Mouse (Mus musculus) right cerebral cortex, postnatal 4 days (tissue): ENCODE data around the gene Cpxm1.
"Not testable (repeated sequence)": the region's sequence is repeated elsewhere in the genome, so short reads cannot be mapped to it uniquely, and the experiment has no call there.

Experiments used
- DNase-seq: peaks from one replicate; pipeline ENCODE4 v3.0.0-alpha.2; 2022

Cpxm1 gene

DNA sequence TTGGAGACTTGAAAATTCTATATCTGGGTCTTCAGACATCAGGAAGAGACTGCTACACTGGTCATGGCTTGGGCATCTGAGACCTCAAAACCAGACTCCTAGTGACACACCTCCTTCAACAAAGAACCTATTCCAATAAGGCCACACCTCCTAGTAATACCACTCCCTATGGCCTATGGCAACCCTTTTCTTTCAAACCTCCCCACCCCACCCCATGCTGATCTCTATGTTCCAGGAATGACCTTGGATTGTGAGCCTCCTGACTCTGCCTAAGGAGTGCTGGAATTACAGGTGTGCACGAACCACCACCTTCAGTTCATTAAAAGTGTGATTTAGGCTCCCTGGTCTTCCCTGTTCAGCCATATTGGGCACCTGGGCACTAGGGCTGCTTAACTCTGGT lies 2.7 kb upstream of the Cpxm1 start:
- no peak for DNase-seq

DNA sequence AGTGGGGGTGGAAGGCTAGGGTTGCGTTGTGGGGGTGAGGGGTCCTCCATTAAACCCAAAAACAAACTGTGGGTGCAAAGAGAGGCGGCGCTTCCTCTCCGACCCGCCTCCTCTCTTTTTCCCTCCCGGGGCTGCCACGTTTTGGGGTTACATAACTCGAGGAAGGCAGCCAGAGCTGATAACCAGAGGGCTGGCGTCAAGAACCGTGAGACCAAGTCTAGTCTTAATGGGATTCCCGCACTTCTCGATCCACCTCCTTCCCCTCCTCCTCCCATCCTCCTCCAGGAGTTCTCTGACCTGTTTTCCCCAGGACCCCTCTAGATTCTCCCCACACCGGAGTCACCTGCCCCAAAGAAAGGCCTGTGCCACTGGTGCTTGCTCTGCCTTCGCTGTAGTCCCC lies 717 bp upstream of the Cpxm1 start:
- DNase-seq, result no peak

DNA sequence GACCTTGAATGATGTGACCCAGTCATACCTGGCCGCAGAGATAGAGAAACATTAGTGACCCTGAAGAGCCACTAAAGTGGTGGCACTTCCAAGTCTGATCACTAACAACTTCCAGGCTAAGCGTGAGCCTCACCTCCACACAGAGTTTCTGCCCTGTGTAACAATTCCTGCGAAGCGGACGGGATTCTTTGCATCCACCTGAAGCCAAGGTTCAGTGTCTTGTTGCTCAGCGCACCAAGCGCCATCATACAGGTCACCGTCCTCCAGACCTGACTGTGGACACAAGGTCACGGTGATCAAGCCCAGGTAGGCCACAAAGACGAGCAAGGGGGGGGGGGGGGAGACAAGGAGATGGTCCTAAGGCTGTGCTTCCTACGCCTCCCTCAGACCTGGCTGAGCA lies 1.7 kb downstream of the Cpxm1 start:
- no peak for DNase-seq

DNA sequence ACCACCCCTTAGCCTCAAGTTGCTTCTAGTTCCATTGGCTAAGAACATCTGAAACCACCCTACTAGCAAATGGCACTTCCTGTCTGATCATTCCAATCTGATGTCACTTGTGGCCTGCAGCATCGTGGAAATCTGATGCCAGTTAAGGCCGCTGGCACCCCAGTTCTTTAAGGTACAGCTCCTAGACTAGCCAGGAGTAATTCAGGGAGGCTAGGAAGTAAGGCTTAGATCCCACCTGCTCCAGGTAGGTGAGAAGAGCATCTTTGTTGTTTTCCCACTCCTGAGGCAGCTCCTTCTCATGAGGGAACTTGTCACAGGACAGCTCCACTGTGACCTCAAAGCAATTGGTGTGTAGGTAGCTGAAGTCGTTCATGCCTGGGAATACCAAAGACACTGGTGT lies 4.5 kb downstream of the Cpxm1 start:
- no peak for DNase-seq

DNA sequence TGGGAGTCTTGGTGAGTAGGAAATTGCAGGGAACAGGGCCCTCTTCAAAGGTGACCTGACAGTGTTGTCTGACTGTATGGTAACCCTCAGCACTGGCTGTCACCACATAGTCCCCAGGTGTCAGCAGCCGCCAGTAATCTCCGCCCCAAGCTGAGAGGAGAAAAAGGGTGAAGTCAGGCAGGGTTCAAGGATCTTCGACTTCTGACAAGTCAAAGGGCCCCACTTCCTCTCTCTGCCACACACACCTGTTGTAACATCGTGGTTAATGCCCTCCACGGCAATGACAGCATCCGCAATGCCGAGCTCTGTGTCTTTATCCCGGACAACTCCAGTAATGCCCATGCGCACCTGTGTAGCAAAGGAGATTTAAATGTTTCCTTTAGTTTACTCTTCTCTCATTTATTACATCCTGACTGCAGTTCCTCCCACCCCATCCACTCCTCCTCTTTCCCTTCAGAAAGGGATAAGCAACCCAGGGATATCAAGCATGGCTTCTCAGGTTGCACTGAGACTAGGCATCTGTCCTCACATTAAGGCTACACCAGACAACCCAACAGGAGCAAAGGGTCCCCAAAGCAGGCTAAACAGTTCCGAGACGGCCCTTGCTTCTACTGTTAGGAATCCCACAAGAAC lies 6.3 kb downstream of the Cpxm1 start:
- no peak for DNase-seq

DNA sequence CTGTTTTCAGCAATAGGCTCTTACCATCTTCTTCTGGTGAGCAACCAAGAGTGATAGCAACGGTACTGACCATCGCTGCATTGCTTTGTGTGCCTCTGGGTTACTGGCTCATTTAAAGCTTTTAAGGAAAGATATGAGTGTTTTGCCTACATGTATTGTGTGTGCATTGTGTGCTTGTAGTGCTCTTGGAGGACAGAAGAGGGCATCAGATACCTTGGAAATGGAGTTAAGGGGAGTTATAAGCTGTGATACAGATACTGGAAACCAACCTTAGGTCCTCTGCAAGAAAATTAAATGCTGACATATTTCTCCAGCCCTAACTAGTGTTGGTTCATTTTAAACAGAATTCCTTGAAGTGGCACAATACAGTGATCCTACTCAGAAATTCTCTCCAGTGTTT lies 8.6 kb downstream of the Cpxm1 start:
- DNase-seq, result no peak

DNA sequence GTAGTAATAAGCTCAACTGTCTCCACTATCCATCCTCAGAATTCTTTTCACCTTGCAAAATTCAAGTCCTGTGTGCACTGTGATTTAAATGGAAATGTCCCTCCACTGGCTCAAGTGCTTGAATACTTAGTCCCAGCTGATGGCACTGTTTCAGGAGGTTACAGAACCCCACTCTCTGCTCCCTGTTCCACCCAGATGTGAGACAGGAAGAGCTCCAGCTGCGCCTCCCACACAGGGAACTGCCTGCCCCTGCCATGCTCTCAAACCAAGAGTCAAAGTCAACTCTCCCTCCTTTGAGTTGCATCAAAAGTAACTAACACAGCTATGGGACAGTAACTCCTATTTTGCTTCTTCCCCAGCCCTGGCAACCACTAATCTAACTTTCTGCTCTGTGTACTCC lies 11.2 kb downstream of the Cpxm1 start:
- DNase-seq, result no peak

DNA sequence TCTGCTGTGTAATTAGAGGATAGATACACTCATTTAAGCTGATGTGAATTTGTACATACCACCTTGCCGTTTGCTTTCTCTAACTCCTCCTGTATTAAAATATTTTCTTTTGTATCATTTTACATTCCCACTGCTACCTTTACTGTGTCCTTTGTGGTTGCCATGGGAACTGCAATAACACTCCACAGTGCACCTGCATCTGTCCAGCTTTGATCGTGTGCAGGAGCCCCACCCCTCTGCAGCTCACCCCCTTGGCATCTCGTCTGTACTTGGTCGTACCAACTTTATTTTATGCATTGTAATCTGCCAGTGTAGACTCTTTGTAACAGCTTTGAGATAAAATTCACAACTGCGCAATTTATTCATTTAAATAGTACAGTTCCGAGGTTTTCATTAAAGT lies 13.5 kb downstream of the Cpxm1 start:
- no peak for DNase-seq

DNA sequence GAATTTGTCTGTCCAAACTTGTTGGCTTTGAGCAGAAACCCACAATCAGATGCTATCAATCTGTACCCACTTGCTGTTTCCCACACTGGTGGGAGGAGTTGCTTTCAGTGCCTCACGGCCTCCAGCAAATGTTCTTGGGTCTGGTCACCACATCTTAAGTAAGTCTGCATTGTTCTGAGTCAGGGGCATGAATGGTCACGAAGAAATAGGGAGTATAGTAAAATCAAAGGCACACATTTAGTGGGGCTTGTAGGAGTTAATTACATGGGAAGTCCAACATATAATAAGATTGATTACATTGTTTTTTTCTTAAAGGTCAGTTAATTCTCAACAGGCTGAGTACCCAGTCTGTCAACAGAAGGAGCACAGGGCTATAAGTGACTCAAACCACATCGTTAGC lies 14.2 kb downstream of the Cpxm1 start:
- no peak for DNase-seq

DNA sequence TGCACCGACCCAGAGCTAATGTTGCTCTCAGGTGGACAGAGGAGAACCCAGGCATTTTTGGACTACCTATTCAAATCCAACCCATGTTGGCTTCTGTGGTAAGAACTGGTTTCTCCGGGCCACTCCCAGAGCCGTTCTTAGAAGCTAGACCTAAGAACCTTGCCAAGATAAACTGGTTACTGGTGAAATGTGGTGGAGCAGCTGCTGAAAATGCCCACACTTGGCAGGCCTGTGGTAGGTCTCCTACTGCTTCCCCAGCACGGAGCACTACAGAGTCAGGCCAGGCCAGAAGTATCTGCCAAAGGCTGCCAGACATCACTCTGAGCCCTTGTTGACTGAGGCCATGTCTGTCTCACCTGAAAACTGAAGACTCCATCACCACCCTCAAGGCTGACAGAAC lies 22.4 kb downstream of the Cpxm1 start:
- DNase-seq, result no peak

DNA sequence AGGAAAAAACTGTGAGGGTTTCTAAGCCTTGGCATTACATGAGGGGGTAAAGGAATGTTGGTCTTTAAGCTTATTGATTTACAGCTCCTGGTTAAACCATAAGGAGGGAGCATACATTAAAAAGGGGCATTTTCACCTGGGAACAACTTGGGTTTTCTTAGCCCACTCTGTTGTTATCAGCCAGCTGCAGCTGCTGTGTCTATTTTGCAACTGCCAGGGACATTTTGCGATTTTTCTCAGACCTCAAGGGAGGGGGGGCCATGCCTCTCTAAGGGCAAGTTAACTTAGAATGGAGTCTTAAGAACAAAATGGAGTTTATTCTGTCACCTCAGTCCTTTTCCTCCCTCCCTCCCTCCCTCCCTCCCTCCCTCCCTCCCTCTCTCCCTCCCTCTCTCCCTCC lies 24.3 kb downstream of the Cpxm1 start:
- not testable (repeated sequence) for DNase-seq

DNA sequence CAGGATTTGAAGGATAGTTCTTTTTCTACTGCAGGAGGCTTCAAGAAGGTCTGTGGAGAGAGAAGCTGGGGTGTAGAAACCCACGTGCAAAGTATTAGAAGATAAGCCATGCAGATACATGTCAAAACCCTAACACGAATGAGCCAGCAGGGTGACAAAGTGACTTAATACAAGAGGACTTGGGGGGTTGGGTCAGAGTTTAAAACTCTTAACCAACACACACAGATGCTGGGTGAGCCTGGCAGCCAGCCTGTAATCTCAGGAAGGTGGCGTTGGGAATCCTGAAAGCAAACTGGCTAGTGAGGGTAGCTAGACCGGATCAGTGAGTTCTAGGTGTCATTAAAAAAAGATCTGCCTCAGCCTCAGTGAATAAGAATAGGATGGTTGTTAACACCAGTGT lies 30.0 kb downstream of the Cpxm1 start:
- no peak for DNase-seq

DNA sequence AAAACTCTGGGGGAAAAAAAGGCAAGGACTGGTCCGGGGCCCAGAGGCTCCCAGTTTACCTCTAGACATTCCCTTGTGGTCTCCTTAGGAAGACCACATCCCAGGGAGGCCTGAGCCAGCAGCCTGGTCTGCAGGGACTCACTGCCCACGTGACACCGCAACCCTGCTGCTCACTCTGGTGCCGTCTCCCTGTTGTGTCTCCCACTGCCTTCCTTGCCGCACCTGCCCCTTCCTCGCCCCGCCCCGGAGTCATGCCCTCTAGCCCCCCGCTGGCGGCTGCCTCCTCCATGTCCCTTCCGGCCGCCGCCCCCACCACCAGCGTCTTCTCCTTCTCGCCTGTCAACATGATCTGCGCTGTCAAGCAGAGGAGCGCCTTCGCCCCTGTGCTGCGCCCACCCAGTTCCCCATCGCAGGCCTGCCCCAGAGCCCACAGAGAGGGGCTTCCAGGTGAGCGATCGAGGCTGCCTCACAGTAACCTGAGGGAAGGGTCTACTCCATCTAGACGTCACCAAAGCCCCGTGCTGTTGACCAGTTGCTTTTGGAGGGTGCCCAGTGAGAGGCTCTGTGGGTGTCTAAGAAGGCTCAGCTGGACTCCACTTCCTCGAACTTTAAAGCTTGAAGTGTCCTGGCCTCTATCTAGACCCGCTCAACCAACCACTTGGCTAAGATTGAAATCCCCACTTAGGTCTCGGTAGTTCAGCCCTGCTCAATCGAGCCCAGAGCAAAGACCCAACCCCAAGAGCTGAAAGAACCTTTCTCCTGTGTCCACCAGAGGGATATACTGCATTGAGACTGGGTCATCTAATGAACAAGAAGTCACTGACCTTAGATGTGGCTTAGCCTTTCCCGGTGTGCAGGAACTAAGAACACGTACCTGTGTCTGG lies 31.9 kb downstream of the Cpxm1 start:
- no peak for DNase-seq

DNA sequence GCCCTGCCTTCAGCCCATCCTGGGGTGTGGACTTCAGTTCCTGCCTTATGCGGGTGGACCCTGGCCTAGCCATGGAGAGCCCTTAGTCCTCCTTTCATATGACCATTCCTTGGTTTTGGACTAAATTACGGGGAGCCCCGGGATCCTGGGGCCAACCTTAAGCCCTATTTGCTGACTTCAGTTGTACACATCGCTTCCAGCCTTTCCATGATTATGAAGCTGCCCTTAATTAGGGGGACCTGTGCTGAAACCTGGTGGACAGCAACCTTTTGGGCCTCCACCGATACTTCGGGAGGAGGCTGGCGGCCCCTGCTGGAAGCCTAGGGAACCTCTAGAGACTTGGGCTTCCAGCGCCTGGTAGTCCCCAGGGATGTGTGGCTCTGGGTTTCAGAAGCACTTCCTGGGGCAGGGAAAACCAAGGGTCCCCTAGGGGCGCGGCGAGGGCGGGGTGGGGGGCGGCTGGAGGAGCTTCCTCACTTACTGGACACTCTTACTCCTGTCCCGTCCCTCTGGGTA lies 34.8 kb downstream of the Cpxm1 start:
- DNase-seq, result peak; percentile 68

DNA sequence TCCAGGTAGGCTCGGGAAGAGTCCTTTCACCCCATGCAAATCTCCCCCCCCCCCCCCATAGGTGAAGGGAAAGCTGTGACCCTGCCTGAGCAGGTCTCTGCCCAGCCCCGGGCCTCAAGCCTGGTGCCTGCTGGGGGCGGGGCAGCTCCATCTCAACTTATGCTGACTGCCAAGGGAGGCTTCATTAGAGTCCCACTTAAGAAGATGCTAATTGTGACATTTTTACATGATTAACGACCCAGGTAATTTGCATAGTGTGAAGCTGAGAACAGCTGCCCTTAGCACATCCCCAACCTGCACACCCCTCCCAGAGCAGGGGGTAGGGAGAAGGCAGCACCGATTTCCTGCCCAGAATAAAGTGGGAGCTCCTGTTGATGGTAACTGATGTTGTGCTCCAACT lies 38.5 kb downstream of the Cpxm1 start:
- DNase-seq, result no peak

DNA sequence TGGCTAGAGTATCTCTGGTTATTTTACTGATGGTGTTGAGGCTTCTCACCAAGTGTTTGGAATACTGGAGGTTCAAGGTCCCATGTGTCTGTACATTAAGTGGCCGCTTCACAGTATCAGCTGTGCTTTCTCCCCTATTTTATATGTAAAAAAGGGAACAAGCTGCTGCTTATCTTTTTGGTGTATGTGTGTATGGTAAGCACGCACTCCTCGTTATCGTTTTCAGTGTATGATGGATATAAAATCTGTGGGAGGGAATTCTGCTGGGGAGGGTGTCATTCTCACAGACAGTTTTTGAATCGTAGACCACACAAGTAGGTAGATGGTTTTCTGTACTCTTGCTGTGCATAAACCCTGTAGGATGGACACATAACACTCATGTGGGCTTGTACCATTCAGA lies 39.8 kb downstream of the Cpxm1 start:
- DNase-seq, result no peak

DNA sequence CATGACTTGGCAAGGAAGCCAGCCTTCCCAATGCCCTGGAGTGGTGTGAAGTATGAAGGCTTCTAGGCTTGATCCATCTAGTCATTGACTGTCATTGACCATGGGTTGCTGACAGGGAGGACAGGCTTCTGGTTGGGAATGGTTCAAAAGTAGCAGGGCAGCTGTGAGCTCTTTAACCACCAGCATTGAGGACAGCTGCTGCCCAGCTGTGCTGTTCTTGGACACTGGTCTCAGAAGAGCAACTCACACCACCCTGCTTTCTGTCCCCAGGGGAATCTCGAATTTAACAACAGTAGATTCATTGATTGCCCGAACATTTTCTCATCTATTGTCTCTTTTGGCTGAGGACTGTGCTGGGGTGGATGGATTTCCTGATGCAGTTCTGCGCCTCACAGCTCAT lies 43.5 kb downstream of the Cpxm1 start:
- no peak for DNase-seq

DNA sequence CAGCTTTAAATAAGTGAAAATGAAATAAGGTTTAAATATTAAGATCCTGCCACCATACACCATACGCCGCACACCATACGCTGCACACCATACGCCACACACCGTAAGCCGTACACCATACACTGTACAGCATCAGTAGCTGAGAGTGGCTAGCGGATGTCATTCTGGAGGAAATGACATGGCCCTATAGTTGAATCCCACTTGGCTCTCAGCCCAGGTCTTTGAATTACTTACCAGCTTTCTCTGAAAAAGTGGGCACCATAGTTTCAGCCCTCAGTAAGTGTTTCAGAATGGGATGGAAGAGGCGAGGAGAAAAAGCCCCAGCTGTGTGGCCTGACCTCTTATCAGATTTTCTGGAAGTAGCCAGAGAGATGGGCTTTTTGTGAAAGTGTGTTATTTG lies 44.0 kb downstream of the Cpxm1 start:
- DNase-seq, result no peak

DNA sequence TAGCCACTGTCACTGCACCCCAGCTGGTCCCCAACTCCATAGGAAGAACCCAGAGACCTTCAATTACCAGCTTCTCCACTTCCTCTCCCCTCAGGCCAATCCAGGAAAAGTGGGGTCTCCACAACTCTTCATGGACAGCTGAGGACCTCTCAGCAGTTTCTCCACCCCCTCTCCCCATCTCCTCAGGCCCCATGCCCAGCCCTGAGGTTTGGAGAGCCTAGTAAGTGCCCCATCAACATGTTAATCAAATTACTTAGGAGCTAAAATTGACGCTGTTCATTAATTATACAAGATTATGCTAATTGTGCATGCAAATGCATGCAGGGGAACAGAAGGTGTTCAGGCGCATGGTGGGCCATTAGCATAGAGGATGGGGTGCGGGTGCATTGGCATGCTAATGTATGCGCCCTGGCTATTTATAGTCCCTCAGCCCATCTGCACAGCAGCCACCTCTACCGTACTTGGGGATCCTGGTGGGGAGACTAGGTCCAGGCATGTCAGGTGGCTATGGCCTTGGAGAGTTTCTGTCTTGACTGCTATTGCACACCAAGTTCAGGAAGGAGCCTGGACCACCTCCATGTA lies 45.5 kb downstream of the Cpxm1 start:
- DNase-seq, result no peak

DNA sequence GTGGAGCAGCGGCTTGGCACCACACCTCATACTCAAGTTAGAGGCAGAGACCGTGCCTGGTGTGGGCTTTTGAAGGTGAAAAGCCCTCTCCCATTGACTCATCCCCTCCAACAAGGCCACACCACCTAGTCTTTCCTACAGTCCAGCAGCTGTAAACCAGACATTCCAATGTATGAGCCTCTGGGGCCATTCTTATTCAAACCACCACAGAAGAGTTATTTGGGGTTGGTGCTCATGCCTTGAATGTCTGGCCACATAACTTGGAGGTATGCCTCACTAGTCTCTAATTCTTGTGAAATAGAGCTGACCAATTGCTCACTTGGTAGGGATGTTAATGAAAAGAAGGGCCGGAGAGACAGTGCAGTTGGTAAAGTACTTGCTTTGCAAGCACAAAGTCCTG lies 47.0 kb downstream of the Cpxm1 start:
- no peak for DNase-seq

DNA sequence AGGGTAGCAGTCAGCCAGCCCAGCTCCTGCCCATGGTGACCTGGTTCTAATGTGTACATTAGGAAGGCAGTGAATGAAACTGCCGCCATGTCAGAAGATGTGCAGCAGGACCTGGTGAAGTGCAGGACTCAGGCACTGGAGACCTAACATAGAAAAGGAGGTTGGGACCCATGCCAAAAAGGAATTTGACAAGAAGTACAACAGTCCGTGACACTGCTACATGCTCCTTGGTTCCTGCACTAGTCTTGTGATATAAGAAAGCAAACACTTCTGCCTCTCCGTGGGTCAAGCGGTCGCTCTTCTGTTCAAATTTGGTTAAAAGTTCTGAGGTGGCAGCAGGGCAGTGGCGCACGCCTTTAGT lies 56.2 kb downstream of the Cpxm1 start:
- no peak for DNase-seq
